Mouse (Mus musculus) limb, embryonic 13.5 days (tissue): Measurements from ENCODE around the gene Vps13c. TPM values are rescaled to one million over a fixed set of nuclear protein-coding genes. Genes with fewer than 3 reads are reported as not detected.

Experiments
- ATAC-seq: fragments of 200-750 bp; cut with Nextera tagmentation; 2 replicates; pipeline ENCODE4 v1.8.0; 2017; ENCODE audit warnings: low read depth, moderate number of reproducible peaks, moderate TSS enrichment; ENCODE audit not compliant: low FRiP score
- H3K27ac ChIP-seq: fragments of 300-500 bp; sonication (generic); 2 replicates; pipeline ENCODE4 v1.5.1; 2015; ENCODE audit warnings: inconsistent platforms, mild to moderate bottlenecking, moderate library complexity
- H3K27me3 ChIP-seq: fragments of 300-500 bp; sonication (generic); 2 replicates; pipeline ENCODE4 v1.6.1; 2015; ENCODE audit warnings: mild to moderate bottlenecking, inconsistent platforms
- H3K36me3 ChIP-seq: fragments of 300-500 bp; sonication (generic); 2 replicates; pipeline ENCODE4 v1.6.1; 2015; ENCODE audit warnings: inconsistent platforms, mild to moderate bottlenecking, moderate library complexity
- H3K4me1 ChIP-seq: fragments of 300-500 bp; sonication (generic); 2 replicates; pipeline ENCODE4 v1.6.1; 2015; ENCODE audit warnings: inconsistent platforms
- H3K4me2 ChIP-seq: fragments of 300-500 bp; sonication (generic); replicated peaks from 2 replicates; pipeline ENCODE4 v1.6.1; 2015; ENCODE audit warnings: inconsistent platforms, mild to moderate bottlenecking, moderate library complexity
- H3K4me3 ChIP-seq: fragments of 300-500 bp; sonication (generic); 2 replicates; pipeline ENCODE4 v1.5.1; 2015; ENCODE audit warnings: moderate library complexity, mild to moderate bottlenecking, inconsistent platforms
- H3K9ac ChIP-seq: fragments of 300-500 bp; sonication (generic); 2 replicates; pipeline ENCODE4 v1.6.1; 2015; ENCODE audit warnings: mild to moderate bottlenecking, inconsistent platforms
- H3K9me3 ChIP-seq: fragments of 300-500 bp; sonication (generic); 2 replicates; pipeline ENCODE4 v1.6.1; 2016; ENCODE audit warnings: inconsistent platforms
- WGBS: fragments of 180-500 bp; shearing (Covaris S2); methylation state at CpG from one replicate; pipeline ENCODE4 v1.1.7; 2015; 5-methylcytosine and 5-hydroxymethylcytosine counted together
- polyA plus RNA-seq: library from polyadenylated mRNA; unstranded; fragments of >200 nt; fragmentation: Nextera tagmentation; extraction: Ambion mirVana; gene quantifications from 2 replicates; pipeline ENCODE4 v1.2.1, GENCODE M21; 2015

The Vps13c gene
- polyA plus RNA-seq, 1 experiment from 2014 or later: 4.6 TPM

GRCm38 (mm10) chr9:67813665-67814337, 26.4 kb upstream of the Vps13c start:
- peaks cover 37% of the 10 kb centered on the region for H3K4me1 ChIP-seq
- WGBS: 1% methylated on average over 8 of the region's 8 CpGs

DNA sequence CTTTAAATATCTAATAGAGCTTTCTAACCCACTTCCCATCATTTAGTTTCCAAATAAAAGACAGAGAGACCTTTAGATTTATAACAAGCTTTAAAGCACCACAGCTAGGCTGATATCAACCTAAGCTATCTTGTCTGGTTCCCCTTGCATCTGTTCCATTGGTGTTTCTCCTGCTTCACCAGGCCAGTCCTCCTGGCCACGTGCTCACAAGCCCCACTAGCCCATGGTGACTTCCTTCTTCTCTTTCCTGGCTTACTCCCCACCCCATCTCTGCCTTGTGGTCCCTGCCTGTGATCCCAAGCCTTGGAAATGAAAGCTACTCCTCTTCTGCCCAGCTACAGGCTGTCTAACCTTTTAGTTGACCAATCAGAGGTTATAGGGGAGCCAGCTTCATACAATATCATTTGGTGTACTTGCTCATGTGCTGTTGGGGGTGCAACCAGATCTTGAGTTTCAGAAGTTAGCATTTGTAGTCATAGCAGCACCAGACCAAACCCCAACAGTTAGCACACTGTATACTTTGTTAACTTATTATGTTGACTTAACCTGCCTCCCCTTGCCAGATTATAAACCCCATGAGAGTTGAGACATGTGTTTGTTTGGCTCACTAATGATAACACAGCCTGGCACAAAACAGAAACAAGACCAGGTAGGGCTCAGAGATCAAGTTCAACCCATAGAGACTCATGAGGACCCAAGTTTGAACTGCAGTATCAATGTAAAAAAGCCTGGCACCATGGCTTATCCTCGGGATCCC, 23.8 kb upstream of the Vps13c start:
- H3K4me1 ChIP-seq: peaks cover 37% of the 10 kb centered on the region
- 65% methylated on average over 2 of the region's 2 CpGs for WGBS

More at GRCm38 (mm10) chr9:67813665-67814337, 26.4 kb upstream of the Vps13c start:
- no peaks in the 10 kb centered on the region for H3K27me3 ChIP-seq
- no peak overlapping the region for H3K9ac ChIP-seq
- no peaks in the 10 kb centered on the region for H3K9me3 ChIP-seq
- no peaks in the 10 kb centered on the region for H3K36me3 ChIP-seq
- H3K4me3 ChIP-seq: no peak overlapping the region
- peak overlapping the region; percentile 86 for H3K27ac ChIP-seq
- H3K4me2 ChIP-seq: peak overlapping the region; percentile 49
- ATAC-seq: peak; percentile 86

GRCm38 (mm10) chr9:67817898-67818667, 22.1 kb upstream of the Vps13c start:
- ATAC-seq: no peak
- peaks cover 33% of the 10 kb centered on the region for H3K4me1 ChIP-seq

More for the DNA sequence above, 23.8 kb upstream of the Vps13c start:
- ATAC-seq: no peak
- no peaks in the 10 kb centered on the region for H3K27me3 ChIP-seq
- H3K36me3 ChIP-seq: no peaks in the 10 kb centered on the region
- H3K4me3 ChIP-seq: no peak overlapping the region
- no peak overlapping the region for H3K4me2 ChIP-seq
- no peaks in the 10 kb centered on the region for H3K9me3 ChIP-seq
- no peak overlapping the region for H3K27ac ChIP-seq
- H3K9ac ChIP-seq: no peak overlapping the region

GRCm38 (mm10) chr9:67818668-67818950, 21.6 kb upstream of the Vps13c start:
- ATAC-seq: no peak
- no peaks in the 10 kb centered on the region for H3K27me3 ChIP-seq
- peaks cover 36% of the 10 kb centered on the region for H3K4me1 ChIP-seq
- H3K4me3 ChIP-seq: no peak overlapping the region
- no peak overlapping the region for H3K9ac ChIP-seq
- WGBS: 78% methylated on average over 4 of the region's 4 CpGs
- no peak overlapping the region for H3K27ac ChIP-seq
- no peaks in the 10 kb centered on the region for H3K9me3 ChIP-seq
- no peak overlapping the region for H3K4me2 ChIP-seq
- H3K36me3 ChIP-seq: no peaks in the 10 kb centered on the region

More at GRCm38 (mm10) chr9:67817898-67818667, 22.1 kb upstream of the Vps13c start:
- Histone ChIP-seq H3K9ac (no peak overlapping the region), H3K9me3 (no peaks in the 10 kb centered on the region), H3K27ac (no peak overlapping the region), H3K36me3 (no peaks in the 10 kb centered on the region), H3K4me2 (no peak overlapping the region), H3K27me3 (no peaks in the 10 kb centered on the region), H3K4me3 (no peak overlapping the region)
- WGBS: 19% methylated on average over 10 of the region's 10 CpGs

DNA sequence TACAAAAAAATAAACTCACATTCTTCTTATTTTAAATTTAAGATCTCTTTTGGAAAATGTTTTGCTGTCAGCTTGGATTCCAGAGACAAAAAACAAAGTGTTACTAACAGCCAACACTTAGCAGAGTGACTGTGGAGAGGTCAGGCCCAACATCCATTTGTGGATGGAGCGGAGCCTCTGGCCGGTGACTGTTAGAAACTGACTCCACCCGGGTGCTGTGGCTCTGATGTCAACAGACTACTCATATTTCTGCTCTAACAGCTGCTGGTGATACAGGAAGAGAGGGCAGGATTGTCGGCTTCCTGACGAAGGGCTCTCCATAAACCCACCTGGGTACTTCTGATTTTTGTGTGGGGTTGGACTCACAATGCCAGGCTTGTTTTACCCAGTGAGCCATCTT, 17.1 kb upstream of the Vps13c start:
- 37% methylated on average over 5 of the region's 5 CpGs for WGBS
- Histone ChIP-seq H3K27ac (no peak overlapping the region), H3K36me3 (no peaks in the 10 kb centered on the region), H3K4me2 (no peak overlapping the region), H3K4me3 (no peak overlapping the region), H3K9me3 (0 out of 2 replicates have a peak, but pooled peaks cover 3% of the 10 kb centered on the region), H3K4me1 (peaks cover 12% of the 10 kb centered on the region), H3K9ac (no peak overlapping the region), H3K27me3 (no peaks in the 10 kb centered on the region)
- no peak for ATAC-seq

DNA sequence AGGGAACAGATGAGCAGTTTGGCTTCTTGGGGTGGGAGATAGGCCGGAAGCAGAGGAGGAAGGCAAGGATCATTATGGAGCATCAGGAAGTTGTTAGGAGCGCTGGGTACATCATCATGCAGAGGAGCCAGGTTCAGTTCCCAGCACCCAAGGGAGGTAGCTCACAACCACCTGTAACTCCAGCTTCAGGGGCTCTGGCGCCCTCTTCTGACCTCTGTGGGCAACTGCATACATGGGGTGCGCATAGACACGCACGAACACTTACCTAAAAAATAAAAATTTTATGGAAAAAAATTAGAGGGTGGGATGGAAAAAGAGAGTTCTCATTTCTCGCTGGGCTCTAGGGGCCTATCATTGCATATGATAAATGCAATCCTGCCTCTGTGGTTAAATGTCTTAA, 14.7 kb upstream of the Vps13c start:
- Histone ChIP-seq H3K36me3 (no peaks in the 10 kb centered on the region), H3K4me1 (peaks cover 6% of the 10 kb centered on the region; the same call in 1 of the 2 replicates), H3K9ac (no peak overlapping the region), H3K27ac (no peak overlapping the region), H3K4me2 (no peak overlapping the region), H3K4me3 (no peak overlapping the region), H3K27me3 (peaks cover 20% of the 10 kb centered on the region), H3K9me3 (0 out of 2 replicates have a peak, but pooled peaks cover 3% of the 10 kb centered on the region)
- ATAC-seq: no peak
- 81% methylated on average over 7 of the region's 7 CpGs for WGBS

DNA sequence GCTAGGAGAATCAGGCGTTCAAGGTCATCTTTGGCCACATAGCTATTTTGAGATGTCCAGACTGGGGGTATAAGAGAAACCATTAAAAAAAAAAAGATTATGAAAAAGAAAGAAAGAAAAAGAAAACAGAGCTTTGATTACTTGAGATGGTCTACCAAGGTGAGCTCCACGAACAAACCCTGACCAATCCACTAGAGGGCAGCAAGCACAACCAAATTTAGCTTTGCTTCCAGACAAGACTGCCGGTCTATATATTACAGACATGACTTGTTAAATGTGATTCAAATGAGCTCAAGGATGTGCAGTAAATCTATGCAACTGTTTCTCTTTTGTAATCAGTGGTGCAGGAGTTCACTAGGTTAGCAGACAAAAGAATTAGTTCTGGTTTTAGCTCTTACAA, 12.0 kb upstream of the Vps13c start:
- no peak overlapping the region for H3K9ac ChIP-seq
- H3K4me2 ChIP-seq: no peak overlapping the region
- H3K4me3 ChIP-seq: no peak overlapping the region
- H3K27ac ChIP-seq: no peak overlapping the region
- H3K9me3 ChIP-seq: 0 out of 2 replicates have a peak, but pooled peaks cover 3% of the 10 kb centered on the region
- H3K36me3 ChIP-seq: no peaks in the 10 kb centered on the region
- H3K4me1 ChIP-seq: peaks cover 21% of the 10 kb centered on the region
- 6% methylated on average over 3 of the region's 3 CpGs for WGBS
- no peak for ATAC-seq
- H3K27me3 ChIP-seq: peaks cover 44% of the 10 kb centered on the region

- Histone ChIP-seq H3K9ac (peak overlapping the region; percentile 65), H3K27me3 (peaks cover 44% of the 10 kb centered on the region), H3K4me2 (peak overlapping the region; percentile 91), H3K36me3 (no peaks in the 10 kb centered on the region), H3K4me1 (peaks cover 16% of the 10 kb centered on the region), H3K4me3 (peak overlapping the region; percentile 64), H3K9me3 (no peaks in the 10 kb centered on the region), H3K27ac (no peak overlapping the region)
- 2% methylated on average over 79 of the region's 84 CpGs for WGBS
- peak; percentile 74 for ATAC-seq
These were observed 9.5 kb upstream of the Vps13c start for GRCm38 (mm10) chr9:67830411-67831358.

- H3K27me3 ChIP-seq: peaks cover 44% of the 10 kb centered on the region
- H3K27ac ChIP-seq: no peak overlapping the region
- under 1% methylated on average over 57 of the region's 57 CpGs for WGBS
- no peaks in the 10 kb centered on the region for H3K9me3 ChIP-seq
- H3K9ac ChIP-seq: peak overlapping the region; percentile 65
- H3K36me3 ChIP-seq: no peaks in the 10 kb centered on the region
- peak overlapping the region; percentile 64 for H3K4me3 ChIP-seq
- peak overlapping the region; percentile 91 for H3K4me2 ChIP-seq
- peak; percentile 44 for ATAC-seq
- H3K4me1 ChIP-seq: peaks cover 16% of the 10 kb centered on the region
These were observed 8.7 kb upstream of the Vps13c start for GRCm38 (mm10) chr9:67831359-67832045.

GRCm38 (mm10) chr9:67832046-67832605, 8.1 kb upstream of the Vps13c start, which contains the start of gene C2cd4a:
Gene C2cd4a (minus strand): TSS chr9:67832330.
- Histone ChIP-seq H3K9me3 (no peaks in the 10 kb centered on the region), H3K27ac (no peak within 1 kb of the TSS), H3K36me3 (no peaks in the 10 kb centered on the region), H3K4me3 (peak within 1 kb of the TSS; percentile 64), H3K9ac (peak within 1 kb of the TSS; percentile 65), H3K4me2 (peak within 1 kb of the TSS; percentile 91), H3K4me1 (peaks cover 16% of the 10 kb centered on the region), H3K27me3 (peaks cover 44% of the 10 kb centered on the region)
- ATAC-seq: no peak
- WGBS: 1% methylated on average over 20 of the region's 20 CpGs
